Mouse (Mus musculus) midbrain, embryonic 15.5 days (tissue): Measurements from ENCODE around the gene Dact3. TPM values are rescaled to one million over a fixed set of nuclear protein-coding genes. Genes with fewer than 3 reads are reported as not detected.

ENCODE experiments used
- ATAC-seq: fragments of 200-750 bp; cut with Nextera tagmentation; replicated peaks from 2 replicates; pipeline ENCODE4 v1.8.0; 2017; ENCODE audit warnings: moderate TSS enrichment
- H3K27ac ChIP-seq: fragments of 300-500 bp; sonication (generic); 2 replicates; pipeline ENCODE4 v1.5.1; 2015; ENCODE audit warnings: mild to moderate bottlenecking, inconsistent platforms
- H3K27me3 ChIP-seq: fragments of 300-500 bp; sonication (generic); replicated peaks from 2 replicates; pipeline ENCODE4 v1.6.1; 2015; ENCODE audit warnings: inconsistent platforms
- H3K36me3 ChIP-seq: fragments of 300-500 bp; sonication (generic); replicated peaks from 2 replicates; pipeline ENCODE4 v1.6.1; 2015; ENCODE audit warnings: inconsistent platforms
- H3K4me1 ChIP-seq: fragments of 300-500 bp; sonication (generic); 2 replicates; pipeline ENCODE4 v1.6.1; 2015; ENCODE audit warnings: inconsistent platforms
- H3K4me2 ChIP-seq: fragments of 300-500 bp; sonication (generic); 2 replicates; pipeline ENCODE4 v1.6.1; 2015; ENCODE audit warnings: inconsistent platforms, mild to moderate bottlenecking, moderate library complexity
- H3K4me3 ChIP-seq: fragments of 300-500 bp; sonication (generic); 2 replicates; pipeline ENCODE4 v1.5.1; 2015; ENCODE audit warnings: mild to moderate bottlenecking, inconsistent platforms
- H3K9ac ChIP-seq: fragments of 300-500 bp; sonication (generic); 2 replicates; pipeline ENCODE4 v1.6.1; 2015; ENCODE audit warnings: mild to moderate bottlenecking, inconsistent platforms
- H3K9me3 ChIP-seq: fragments of 300-500 bp; sonication (generic); 2 replicates; pipeline ENCODE4 v1.6.1; 2016; ENCODE audit warnings: inconsistent platforms
- WGBS: fragments of 180-500 bp; shearing (Covaris S2); methylation state at CpG from one replicate; pipeline ENCODE4 v1.1.7; 2015; ENCODE audit warnings: mixed read lengths; 5-methylcytosine and 5-hydroxymethylcytosine counted together
- polyA plus RNA-seq: library from polyadenylated mRNA; unstranded; fragments of >200 nt; fragmentation: Nextera tagmentation; extraction: Ambion mirVana; gene quantifications from 2 replicates; pipeline ENCODE4 v1.2.1, GENCODE M21; 2015

Gene Dact3
- polyA plus RNA-seq = 4.7 and 4.8 TPM in 2 replicates

DNA sequence AGATGAGACGGTGACA is at the start of gene Dact3:
Gene Dact3, plus strand, starts transcription at position 8 of the 16 bp plus-strand sequence.
- peak within 1 kb of the TSS; percentile 68 for H3K4me3 ChIP-seq
- H3K27me3 ChIP-seq = no peaks in the 10 kb centered on the region
- H3K4me2 ChIP-seq = peak within 1 kb of the TSS; percentile 80
- peak within 1 kb of the TSS; percentile 72 for H3K9ac ChIP-seq
- WGBS = 0% methylated on average over 1 of the region's 1 CpGs
- H3K4me1 ChIP-seq = peaks cover 30% of the 10 kb centered on the region
- H3K27ac ChIP-seq = peak within 1 kb of the TSS; percentile 83
- H3K36me3 ChIP-seq = no peaks in the 10 kb centered on the region
- ATAC-seq = no peak
- H3K9me3 ChIP-seq = no peaks in the 10 kb centered on the region

DNA sequence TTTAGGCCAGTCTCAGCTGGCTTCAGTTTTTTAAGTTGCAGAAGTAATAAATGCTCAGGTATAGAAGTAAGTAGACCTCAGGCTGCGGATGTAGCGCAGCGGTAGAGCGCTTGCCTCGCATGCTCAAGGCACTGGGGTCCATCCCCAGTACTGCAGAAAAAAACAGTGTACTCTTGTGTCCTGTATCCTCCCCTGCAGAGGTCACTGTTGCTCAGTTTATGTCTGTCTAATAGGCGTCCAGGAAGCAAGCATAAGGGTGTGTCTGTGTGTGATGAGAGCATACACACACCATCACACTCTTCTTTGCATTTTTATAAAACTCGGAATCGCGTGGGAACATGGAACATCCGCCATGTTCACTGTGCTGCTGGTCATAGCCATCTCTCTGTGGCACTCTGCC is 49.3 kb upstream of the Dact3 start:
- 87% methylated on average over 10 of the region's 10 CpGs for WGBS
- ATAC-seq = no peak
- peaks cover 48% of the 10 kb centered on the region for H3K36me3 ChIP-seq

DNA sequence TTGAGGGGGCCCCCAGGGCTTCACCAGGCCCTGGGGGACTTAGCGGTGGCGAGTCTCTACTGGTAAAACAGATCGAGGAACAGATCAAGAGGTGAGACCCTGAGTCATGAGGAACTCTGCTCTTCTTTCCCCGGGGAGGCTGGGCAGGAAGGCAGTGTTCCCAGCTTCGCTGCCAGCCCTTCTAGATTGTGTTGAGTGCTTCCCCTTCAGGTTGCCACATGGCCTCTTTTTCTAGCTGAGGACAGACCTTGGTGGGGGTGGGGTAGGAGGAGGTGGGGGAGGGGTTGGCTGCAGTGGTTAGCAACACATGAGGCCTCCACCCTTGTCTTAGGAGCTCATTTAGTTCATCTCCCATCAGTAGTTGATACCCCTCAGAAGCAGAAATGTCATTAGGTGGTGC is 48.5 kb upstream of the Dact3 start:
- Histone ChIP-seq H3K4me2 (no peak overlapping the region), H3K27ac (no peak overlapping the region), H3K36me3 (peaks cover 56% of the 10 kb centered on the region), H3K4me3 (no peak overlapping the region), H3K27me3 (no peaks in the 10 kb centered on the region), H3K9ac (no peak overlapping the region), H3K9me3 (no peaks in the 10 kb centered on the region), H3K4me1 (peaks cover 18% of the 10 kb centered on the region)
- 82% methylated on average over 5 of the region's 5 CpGs for WGBS
- no peak for ATAC-seq

More for the DNA sequence above, 49.3 kb upstream of the Dact3 start:
- Histone ChIP-seq H3K4me2 (no peak overlapping the region), H3K4me1 (peaks cover 26% of the 10 kb centered on the region), H3K4me3 (no peak overlapping the region), H3K27ac (no peak overlapping the region), H3K9me3 (no peaks in the 10 kb centered on the region), H3K27me3 (no peaks in the 10 kb centered on the region), H3K9ac (no peak overlapping the region)

DNA sequence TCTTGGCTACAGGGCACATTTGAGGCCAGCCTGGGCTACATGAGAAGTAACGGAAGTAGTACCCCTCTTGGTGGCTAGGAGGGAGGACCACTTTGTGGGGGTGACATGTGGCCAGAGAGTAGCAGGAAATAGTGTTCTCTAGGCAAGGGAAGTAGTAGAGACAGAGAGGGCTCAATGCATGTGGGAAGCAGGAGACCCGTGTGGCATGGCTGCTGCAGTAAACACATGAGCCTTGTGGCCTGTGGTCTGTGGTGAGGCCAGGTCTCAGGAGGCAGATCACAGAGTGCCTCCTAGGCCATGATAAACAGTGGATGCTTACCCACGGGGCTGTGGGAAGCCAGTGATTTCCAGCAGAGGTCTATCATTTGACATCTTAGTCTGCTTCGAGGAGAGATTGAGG is 47.8 kb upstream of the Dact3 start:
- no peak overlapping the region for H3K9ac ChIP-seq
- no peaks in the 10 kb centered on the region for H3K27me3 ChIP-seq
- WGBS = 83% methylated on average over 4 of the region's 4 CpGs
- no peak overlapping the region for H3K27ac ChIP-seq
- H3K4me1 ChIP-seq = peaks cover 11% of the 10 kb centered on the region; the same call in 1 of the 2 replicates
- no peak for ATAC-seq
- no peak overlapping the region for H3K4me3 ChIP-seq
- H3K36me3 ChIP-seq = peaks cover 63% of the 10 kb centered on the region
- no peak overlapping the region for H3K4me2 ChIP-seq
- no peaks in the 10 kb centered on the region for H3K9me3 ChIP-seq

DNA sequence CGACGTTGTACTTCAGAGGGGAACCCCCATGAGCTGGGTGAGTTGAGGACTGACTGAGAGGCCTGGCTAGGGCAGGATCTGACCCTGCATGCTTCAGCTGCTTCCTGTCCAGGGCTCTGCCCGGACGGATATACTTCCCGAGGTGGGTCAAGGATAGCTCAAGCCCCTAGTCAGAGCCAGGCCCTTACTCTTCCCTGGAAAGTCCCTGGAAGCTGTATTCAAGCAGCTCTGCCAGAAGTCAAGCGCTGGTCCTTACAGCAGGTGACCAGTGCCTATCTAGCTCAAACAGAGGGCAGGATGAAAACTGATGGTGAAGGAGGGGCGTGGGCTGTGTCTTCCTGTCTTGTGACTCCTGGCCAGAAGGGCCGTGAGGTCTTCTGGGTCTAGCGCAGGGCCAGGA is 44.7 kb upstream of the Dact3 start:
- WGBS = 90% methylated on average over 9 of the region's 9 CpGs
- Histone ChIP-seq H3K27me3 (no peaks in the 10 kb centered on the region), H3K36me3 (peaks cover 86% of the 10 kb centered on the region), H3K4me1 (no peaks in the 10 kb centered on the region), H3K9ac (no peak overlapping the region), H3K9me3 (no peaks in the 10 kb centered on the region), H3K4me2 (no peak overlapping the region), H3K4me3 (no peak overlapping the region), H3K27ac (no peak overlapping the region)
- ATAC-seq = no peak

DNA sequence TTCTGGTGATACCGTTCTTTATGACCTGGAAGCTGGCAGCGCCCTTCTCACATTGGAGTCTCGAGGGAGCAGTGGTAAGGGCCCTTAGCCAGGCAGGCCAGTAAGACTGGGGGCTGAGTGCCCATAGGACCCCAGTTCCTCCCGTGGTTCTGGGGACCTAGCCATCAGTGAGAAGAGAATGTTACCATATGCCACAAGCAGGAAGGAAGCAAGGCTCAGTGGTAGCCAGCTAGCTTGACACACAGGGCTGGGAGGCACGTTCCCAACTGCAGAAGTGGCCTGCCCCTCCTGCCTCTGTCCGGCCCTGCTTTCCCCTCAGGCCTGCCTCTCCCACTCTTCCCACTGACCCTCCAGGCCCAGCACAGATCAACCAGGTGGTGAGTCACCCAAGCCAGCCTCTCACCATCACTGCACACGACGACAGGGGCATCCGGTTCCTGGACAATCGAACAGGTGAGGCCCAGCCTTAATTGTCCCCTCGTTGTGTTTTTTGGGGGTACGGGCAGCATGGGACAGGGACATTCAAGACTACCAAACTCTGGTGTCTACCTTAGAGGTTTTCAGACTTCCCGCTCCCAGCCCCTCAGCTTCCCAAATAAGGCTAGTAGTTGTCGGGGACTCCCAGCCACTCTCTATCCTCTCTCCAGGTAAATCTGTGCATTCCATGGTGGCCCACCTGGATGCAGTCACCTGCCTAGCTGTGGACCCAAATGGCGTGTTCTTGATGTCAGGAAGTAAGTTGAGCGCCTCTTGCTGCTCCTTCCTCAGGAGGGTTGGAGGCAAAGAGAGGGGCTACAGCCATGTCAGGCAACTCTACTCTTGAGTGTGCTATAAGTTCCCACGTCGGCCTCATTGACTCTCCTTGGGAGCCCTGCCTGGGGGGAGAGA is 37.0 kb upstream of the Dact3 start:
- Histone ChIP-seq H3K4me2 (no peak overlapping the region), H3K27me3 (no peaks in the 10 kb centered on the region), H3K9ac (no peak overlapping the region), H3K36me3 (peaks cover 60% of the 10 kb centered on the region), H3K27ac (no peak overlapping the region), H3K4me1 (peaks cover 5% of the 10 kb centered on the region), H3K4me3 (no peak overlapping the region), H3K9me3 (no peaks in the 10 kb centered on the region)
- WGBS = 94% methylated on average over 18 of the region's 18 CpGs
- no peak for ATAC-seq

DNA sequence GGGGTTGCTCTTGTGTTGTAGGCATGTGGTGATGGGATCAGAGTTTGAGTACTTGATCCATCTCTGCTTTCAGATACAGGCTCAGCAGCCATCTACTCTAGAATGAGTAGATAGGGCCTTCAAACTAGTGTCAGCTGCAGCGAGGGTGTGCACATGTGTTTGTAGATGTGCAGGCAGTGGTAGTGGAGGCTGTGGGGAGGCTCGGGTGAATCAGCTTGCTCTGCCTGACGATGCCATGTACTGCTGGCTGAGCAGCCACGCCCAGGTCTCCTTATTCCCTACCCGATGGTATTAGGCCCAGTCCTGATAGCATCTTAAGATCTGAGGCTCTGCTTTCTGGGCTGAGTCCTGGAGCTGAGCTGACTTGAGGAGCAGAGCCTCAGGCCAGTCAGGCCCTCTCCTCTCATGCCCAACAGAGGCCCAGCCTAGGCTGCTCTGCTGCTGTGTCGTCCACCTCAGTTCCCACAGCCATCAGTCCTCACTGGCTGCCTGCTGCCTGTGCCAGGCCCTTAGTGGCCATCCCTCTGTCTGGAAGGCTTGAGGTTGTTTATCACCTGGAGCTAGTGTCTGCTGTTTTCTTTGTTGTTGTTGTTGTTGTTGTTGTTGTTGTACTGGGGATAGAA is 36.2 kb upstream of the Dact3 start:
- no peak overlapping the region for H3K4me3 ChIP-seq
- ATAC-seq = no peak
- no peak overlapping the region for H3K27ac ChIP-seq
- WGBS = 87% methylated on average over 6 of the region's 6 CpGs
- no peak overlapping the region for H3K4me2 ChIP-seq
- H3K9me3 ChIP-seq = no peaks in the 10 kb centered on the region
- peaks cover 13% of the 10 kb centered on the region for H3K4me1 ChIP-seq
- peaks cover 53% of the 10 kb centered on the region for H3K36me3 ChIP-seq
- no peak overlapping the region for H3K9ac ChIP-seq
- no peaks in the 10 kb centered on the region for H3K27me3 ChIP-seq

DNA sequence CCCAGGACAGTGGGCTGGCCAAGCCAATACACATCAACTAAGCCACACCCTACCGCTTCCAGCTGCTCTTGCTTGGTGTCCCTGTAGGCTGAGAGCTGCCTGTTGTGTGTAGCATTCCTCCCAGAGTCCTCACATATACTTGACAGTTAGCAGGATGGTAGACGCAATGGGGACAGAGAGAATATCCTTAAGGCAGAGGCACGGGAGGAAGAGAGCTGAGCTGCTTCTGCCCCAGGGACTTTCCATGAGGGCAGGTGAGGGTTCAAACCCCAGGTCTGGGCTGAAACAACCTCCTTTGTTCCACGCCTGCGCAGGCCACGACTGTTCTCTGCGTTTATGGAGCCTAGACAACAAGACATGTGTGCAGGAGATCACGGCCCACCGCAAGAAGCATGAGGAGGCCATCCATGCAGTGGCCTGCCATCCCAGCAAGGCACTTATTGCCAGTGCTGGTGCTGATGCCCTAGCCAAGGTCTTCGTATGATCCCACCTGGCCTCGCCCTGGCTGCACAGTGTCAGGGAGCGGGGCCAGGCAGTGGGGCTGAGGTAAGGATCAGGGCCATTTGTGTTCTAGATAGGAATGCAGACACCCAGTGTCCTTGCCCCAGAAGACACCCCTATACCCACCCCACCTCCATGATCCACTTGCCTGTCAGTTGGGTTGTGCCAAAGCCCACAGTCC is 35.5 kb upstream of the Dact3 start:
- Histone ChIP-seq H3K4me1 (peaks cover 18% of the 10 kb centered on the region), H3K36me3 (peaks cover 47% of the 10 kb centered on the region), H3K9me3 (no peaks in the 10 kb centered on the region), H3K27ac (no peak overlapping the region), H3K4me2 (no peak overlapping the region), H3K9ac (no peak overlapping the region), H3K27me3 (no peaks in the 10 kb centered on the region), H3K4me3 (no peak overlapping the region)
- WGBS = 95% methylated on average over 12 of the region's 12 CpGs
- ATAC-seq = no peak

DNA sequence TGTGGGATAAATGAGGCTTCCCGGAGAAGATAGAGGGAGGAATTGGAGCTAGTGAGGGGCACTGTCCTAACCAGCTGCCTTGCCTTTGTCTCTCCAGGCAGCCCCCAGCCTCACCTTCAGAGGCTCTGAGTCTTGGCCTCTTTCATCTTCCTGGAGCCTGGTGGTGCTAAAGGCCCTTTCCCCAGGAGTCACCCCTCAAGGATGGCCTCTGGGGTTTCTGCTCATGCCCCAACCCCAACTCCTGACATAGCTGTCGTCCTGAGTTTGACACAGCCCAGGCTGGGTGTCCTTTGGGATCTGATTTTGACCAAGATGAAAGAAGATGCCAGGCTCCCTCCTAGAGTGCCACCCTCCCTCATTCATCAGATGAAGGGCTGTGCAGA is 35.0 kb upstream of the Dact3 start:
- H3K36me3 ChIP-seq = peaks cover 41% of the 10 kb centered on the region
- ATAC-seq = no peak
- 73% methylated on average over 2 of the region's 2 CpGs for WGBS

DNA sequence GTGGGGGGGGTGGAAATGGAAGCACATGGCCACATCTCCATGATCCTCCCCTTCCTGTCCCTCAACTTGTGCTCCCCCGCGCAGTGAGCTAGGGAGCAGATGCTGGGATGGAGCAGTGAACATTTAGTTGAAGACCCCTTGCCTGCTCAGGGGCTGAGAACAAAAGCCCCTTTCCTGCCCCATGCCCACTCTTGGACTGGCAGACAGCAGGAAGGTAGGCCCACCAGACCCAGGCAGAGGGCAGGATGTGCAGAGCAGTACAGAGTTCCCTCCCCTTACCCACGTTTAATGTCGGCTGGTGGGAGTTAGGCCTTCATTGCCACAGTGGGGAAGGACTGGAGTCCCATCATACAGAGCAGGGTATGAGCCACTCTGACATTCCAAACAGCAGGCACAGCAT is 34.0 kb upstream of the Dact3 start:
- no peak overlapping the region for H3K9ac ChIP-seq
- peaks cover 40% of the 10 kb centered on the region for H3K36me3 ChIP-seq
- no peak overlapping the region for H3K4me2 ChIP-seq
- H3K27ac ChIP-seq = peak overlapping the region; percentile 39
- H3K27me3 ChIP-seq = no peaks in the 10 kb centered on the region
- ATAC-seq = no peak
- 84% methylated on average over 4 of the region's 4 CpGs for WGBS
- no peak overlapping the region for H3K4me3 ChIP-seq
- no peaks in the 10 kb centered on the region for H3K9me3 ChIP-seq
- peaks cover 27% of the 10 kb centered on the region for H3K4me1 ChIP-seq

More for the DNA sequence above, 35.0 kb upstream of the Dact3 start:
- no peak overlapping the region for H3K4me2 ChIP-seq
- H3K4me3 ChIP-seq = no peak overlapping the region
- H3K9me3 ChIP-seq = no peaks in the 10 kb centered on the region
- no peaks in the 10 kb centered on the region for H3K27me3 ChIP-seq
- no peak overlapping the region for H3K9ac ChIP-seq
- H3K4me1 ChIP-seq = peaks cover 22% of the 10 kb centered on the region
- no peak overlapping the region for H3K27ac ChIP-seq

DNA sequence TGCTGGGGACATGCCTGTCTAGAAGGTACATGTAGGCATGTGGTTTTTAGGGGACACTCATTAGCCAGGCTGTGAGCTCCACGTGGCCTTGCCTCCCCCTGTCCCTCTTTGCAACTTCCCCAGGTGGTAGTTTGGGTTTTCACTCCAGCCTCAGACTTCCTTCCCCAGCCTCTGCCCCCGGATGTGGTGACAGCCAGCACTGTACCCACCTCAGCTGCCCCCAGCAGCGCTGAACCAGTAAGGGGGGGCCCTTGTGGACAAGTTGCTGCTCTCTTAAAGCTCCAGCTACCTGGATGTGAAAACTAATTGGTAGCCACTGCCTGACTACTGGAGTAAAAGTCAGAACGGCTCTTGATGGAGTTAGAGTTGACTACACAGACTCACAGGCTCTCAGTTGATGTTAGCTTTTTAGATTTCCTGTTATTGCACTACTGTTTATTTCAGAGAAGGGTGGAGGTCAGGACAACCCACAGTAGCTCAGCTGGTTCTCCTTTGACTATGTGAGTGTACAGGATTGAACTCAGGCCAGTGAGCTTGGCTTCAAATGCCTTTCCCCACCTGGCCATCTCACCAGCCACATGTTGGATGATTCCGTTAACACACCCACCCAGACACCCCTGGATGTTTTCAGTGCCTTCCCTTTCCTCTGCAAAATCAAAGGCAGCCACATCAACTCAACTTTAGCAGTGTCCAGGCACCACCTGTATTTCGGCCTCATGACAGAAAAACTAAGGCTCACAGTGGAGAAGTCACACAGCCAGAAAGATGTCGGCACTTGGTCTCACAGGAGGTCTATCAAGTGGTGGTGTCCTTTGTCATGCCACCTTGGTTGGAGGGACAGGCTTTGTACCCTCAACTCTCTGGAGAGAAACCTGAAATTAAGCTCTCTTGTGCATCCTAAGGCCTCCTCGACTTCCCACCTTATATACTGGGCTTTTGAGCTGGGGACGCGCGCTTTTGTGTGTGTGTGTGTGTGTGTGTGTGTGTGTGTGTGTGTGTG is 33.3 kb upstream of the Dact3 start:
- peaks cover 40% of the 10 kb centered on the region for H3K36me3 ChIP-seq
- peak overlapping the region; percentile 72 for H3K27ac ChIP-seq
- H3K4me2 ChIP-seq = peak overlapping the region; percentile 94
- peak; percentile 10; the same call in 1 of the 2 replicates for ATAC-seq
- peak overlapping the region; percentile 64 for H3K4me3 ChIP-seq
- 44% methylated on average over 11 of the region's 11 CpGs for WGBS
- no peak overlapping the region for H3K9ac ChIP-seq
- H3K27me3 ChIP-seq = no peaks in the 10 kb centered on the region
- peaks cover 27% of the 10 kb centered on the region for H3K4me1 ChIP-seq
- no peaks in the 10 kb centered on the region for H3K9me3 ChIP-seq

DNA sequence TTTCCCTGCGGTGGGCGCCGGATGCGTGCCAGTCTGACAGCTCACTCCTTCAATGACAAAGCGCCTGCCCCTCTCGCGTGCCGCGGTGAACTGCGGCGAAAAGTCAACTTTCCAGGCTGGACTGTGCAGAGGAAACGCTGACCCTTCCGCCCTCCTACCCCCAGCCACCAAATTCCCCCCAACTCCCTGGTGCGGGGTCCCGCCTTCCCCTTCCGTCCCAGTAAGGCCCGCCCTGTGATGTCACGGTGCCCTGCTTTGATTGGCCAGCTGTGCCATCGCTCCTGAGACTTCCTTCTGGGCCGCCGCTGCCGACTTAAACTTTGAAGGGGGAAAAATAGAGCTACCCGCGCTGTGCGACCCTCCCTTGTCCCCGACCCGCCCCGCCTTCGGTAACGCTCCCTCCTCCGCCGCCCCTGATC is 32.5 kb upstream of the Dact3 start, which contains the start of gene Prkd2:
Gene Prkd2, plus strand, starts transcription at position 258 of the 419 bp plus-strand sequence.
- peak; percentile 87 for ATAC-seq
- Histone ChIP-seq H3K27ac (peak within 1 kb of the TSS; percentile 72), H3K36me3 (peaks cover 35% of the 10 kb centered on the region), H3K4me3 (peak within 1 kb of the TSS; percentile 64), H3K27me3 (no peaks in the 10 kb centered on the region), H3K4me2 (peak within 1 kb of the TSS; percentile 94), H3K9me3 (no peaks in the 10 kb centered on the region), H3K9ac (peak within 1 kb of the TSS; percentile 53), H3K4me1 (peaks cover 27% of the 10 kb centered on the region)
- WGBS = under 1% methylated on average over 32 of the region's 32 CpGs
